Comparison of ENCODE assay signal across 21 mouse cellular contexts in the genomic region with DNA sequence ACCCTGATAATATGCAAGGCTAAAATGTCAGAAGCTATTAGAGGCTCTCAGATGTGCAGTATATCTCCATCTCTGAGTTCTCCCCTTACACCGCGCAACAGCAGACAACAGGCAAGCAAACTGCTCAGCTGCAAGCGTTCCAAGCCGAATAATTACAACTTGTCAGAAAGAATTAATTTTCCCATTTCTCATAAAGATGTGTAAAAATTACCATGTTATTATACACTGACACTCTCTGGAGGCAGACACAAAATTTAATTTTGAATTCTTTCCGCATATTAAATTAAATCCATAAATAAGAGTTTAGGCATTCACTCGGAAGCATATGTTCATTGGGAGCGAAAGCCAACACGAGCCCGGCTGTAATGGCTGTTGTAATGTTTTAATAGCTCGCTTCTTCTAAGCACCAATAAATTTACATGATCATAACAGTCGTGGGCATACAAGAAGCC.
DNase-seq lines count a peak whose midpoint lies in the region; ATAC-seq lines count a peak whose summit lies in the region.
"Had no signal": no experiment of that assay in that cellular context is flagged by ENCODE, and none has a peak within 500 bp of the region (broad histone marks: within the 10 kb centered on the region; RNA-seq: fewer than 3 reads in every experiment).

No protein-coding gene starts in this region.

- no peak overlapping the region for H3K9ac ChIP-seq in forebrain, embryonic 12.5 days
- H3K9ac ChIP-seq: embryonic facial prominence, embryonic 15.5 days; midbrain, embryonic 12.5 days had no signal

- no peaks in the 10 kb centered on the region; the same call in 1 of the 2 replicates for H3K9me3 ChIP-seq in forebrain, embryonic 12.5 days
- peaks cover 10% of the 10 kb centered on the region; the same call in 1 of the 2 replicates for H3K9me3 ChIP-seq in forebrain, embryonic 10.5 days
- H3K9me3 ChIP-seq: embryonic facial prominence, embryonic 15.5 days; heart, embryonic 10.5 days; midbrain, embryonic 12.5 days had no signal

- no peak for DNase-seq in forebrain, embryonic 10.5 days (ENCODE audit: extremely low spot score, low spot score)
- DNase-seq in right cerebral cortex, postnatal 10 days (ENCODE audit: low spot score in 2 of 2) = peak; percentile 26 to 41
- no peak for DNase-seq in right cerebral cortex, postnatal 14 days
- peak; percentile 16 for DNase-seq in layer of hippocampus, adult 9-11 months
- no peak for DNase-seq in liver
- no peak for DNase-seq in cerebellum, adult 18-20 months
- DNase-seq: cerebellum, adult 2 months; gastrocnemius, postnatal 25 days; heart, postnatal 36 days; kidney, adult 11 months; kidney, postnatal 10 days; left cerebral cortex, postnatal 4 days; lung, postnatal 14 days; spleen, adult 18-20 months; thymus, postnatal 36 days had no signal

- H3K4me2 ChIP-seq in forebrain, embryonic 12.5 days = no peak overlapping the region
- H3K4me2 ChIP-seq: embryonic facial prominence, embryonic 15.5 days; midbrain, embryonic 12.5 days had no signal

- ATAC-seq in forebrain, embryonic 12.5 days (ENCODE audit: low FRiP score) = peak; percentile 36; the same call in 1 of the 2 replicates
- no peak for ATAC-seq in erythroid progenitor cell, adult 5-6 weeks (replicated peaks; ENCODE audit: low FRiP score, poor library complexity, severe bottlenecking)

- no peak overlapping the region for H3K27ac ChIP-seq in forebrain, embryonic 12.5 days
- H3K27ac ChIP-seq in forebrain, embryonic 10.5 days = no peak overlapping the region
- H3K27ac ChIP-seq: embryonic facial prominence, embryonic 15.5 days; heart, embryonic 10.5 days; midbrain, embryonic 12.5 days had no signal

- WGBS in forebrain, embryonic 12.5 days = 83% methylated on average over 11 of the region's 11 CpGs
- WGBS in forebrain, embryonic 10.5 days = 93% methylated on average over 11 of the region's 11 CpGs

- no peaks in the 10 kb centered on the region for H3K36me3 ChIP-seq in forebrain, embryonic 12.5 days (replicated peaks)
- H3K36me3 ChIP-seq in forebrain, embryonic 10.5 days (replicated peaks) = no peaks in the 10 kb centered on the region
- H3K36me3 ChIP-seq: embryonic facial prominence, embryonic 15.5 days; heart, embryonic 10.5 days; midbrain, embryonic 12.5 days had no signal

- no peaks in the 10 kb centered on the region for H3K27me3 ChIP-seq in forebrain, embryonic 12.5 days
- no peaks in the 10 kb centered on the region for H3K27me3 ChIP-seq in forebrain, embryonic 10.5 days (ENCODE audit: poor library complexity, severe bottlenecking)
- H3K27me3 ChIP-seq: CH12.LX; midbrain, embryonic 12.5 days had no signal

- H3K4me3 ChIP-seq in forebrain, embryonic 12.5 days (replicated peaks) = no peak overlapping the region
- no peak overlapping the region for H3K4me3 ChIP-seq in forebrain, embryonic 10.5 days
- H3K4me3 ChIP-seq: embryonic facial prominence, embryonic 15.5 days; heart, embryonic 10.5 days; midbrain, embryonic 12.5 days had no signal

- H3K4me1 ChIP-seq in forebrain, embryonic 12.5 days = no peaks in the 10 kb centered on the region
- peaks cover 5% of the 10 kb centered on the region for H3K4me1 ChIP-seq in forebrain, embryonic 10.5 days
- H3K4me1 ChIP-seq: embryonic facial prominence, embryonic 15.5 days; heart, embryonic 10.5 days; midbrain, embryonic 12.5 days had no signal

Comparison
In these comparisons a context has a peak if more than half of its experiments do, and no peak if none do; other contexts are left out.
1. DNase-seq: peak in right cerebral cortex, postnatal 10 days (2 of 2) and layer of hippocampus, adult 9-11 months (single experiment); none in forebrain, embryonic 10.5 days (single experiment), right cerebral cortex, postnatal 14 days (single experiment), liver (single experiment) and cerebellum, adult 18-20 months (0 of 2).